Mouse (Mus musculus): ENCODE results near the gene Slc2a3.

Slc2a3 gene

DNA sequence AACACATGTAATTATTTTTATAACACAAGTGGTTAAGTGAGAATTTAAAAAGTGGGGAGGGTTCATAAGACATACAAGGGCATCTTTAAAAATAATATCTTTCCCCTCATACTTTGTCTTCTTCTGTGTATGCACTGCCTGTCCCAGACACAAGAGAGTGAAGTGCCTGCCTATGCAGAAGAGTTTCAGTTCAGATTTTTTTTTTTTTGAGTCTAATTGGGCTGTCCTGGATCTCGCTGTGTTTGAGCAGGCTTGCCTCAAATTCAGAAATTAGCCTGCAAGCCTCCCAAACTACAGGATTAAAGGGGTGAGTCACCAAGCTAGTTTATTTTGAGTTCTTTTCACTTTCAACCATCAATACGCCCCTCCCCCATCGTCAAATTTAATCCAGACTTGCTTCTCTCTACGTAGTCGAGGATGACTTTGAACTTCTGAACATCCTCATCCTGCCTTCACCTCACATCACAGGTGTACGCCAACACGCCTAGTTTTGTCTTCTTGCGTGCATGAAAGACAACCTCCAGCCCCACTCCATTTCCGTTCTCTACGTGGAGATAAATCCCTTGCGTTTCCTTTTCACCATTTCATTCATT, 8.7 kb upstream of the Slc2a3 start:
- WGBS: 1% methylated on average over 11 of the region's 11 CpGs

DNA sequence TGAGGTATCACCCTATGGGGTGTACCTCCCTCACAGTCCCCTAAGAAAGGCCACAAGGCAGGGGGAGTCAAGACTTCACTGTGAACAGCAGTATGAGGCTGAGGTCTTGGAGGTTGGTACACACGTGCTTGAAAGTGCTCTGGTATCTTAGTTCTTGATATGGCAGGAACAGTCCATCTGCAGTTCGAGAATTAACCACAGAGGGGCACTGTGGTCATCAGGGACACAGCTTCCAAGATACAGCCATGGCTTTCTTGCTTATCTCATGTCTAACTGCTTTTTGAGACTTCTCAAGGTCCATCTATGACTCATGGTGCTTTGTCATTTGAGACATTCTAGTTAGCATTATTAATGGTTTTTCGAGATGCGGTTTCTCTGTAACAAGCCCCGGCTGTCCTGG, 3.0 kb upstream of the Slc2a3 start:
- 27% methylated on average over 5 of the region's 5 CpGs for WGBS

DNA sequence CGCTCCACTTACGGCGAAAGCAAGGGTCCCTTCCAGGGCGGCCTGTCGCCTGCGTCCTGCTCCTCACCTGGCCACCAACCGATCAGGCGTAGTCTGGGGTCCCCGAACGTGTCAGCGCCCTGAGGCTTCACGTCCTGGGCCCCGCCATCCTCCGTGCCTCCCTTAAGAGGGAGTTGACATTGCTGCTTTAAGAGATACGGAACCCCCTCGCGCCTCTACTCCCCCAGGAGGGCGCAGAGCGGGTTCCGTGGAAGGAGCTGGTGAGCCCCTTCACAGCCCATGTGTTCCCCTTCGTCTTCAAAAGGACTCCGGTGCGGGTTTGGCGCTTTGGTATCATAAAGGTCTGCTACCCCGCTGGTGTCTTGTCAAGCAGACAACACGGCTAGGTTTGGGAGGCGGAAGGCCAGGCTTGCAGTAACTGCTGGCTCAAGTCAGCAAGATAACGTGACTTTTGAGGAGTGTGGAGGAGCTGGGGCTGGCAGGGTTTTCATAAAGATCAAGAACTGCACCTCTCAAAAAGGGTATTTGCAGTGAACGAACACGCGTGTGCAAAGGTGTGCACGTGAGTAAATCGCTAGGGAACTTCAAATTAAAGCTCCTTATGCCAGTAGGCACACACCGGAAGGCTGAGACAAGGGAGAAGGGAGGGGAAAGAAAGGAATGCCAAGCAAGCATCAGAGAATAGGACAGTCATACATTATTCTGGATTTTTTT, 518 bp upstream of the Slc2a3 start:
- 2% methylated on average over 34 of the region's 34 CpGs for WGBS

- 22% methylated on average over 10 of the region's 10 CpGs for WGBS
Observed at GRCm38 (mm10) chr6:122800640-122801300, 670 bp downstream of the Slc2a3 start.

- 47% methylated on average over 8 of the region's 8 CpGs for WGBS
Observed at GRCm38 (mm10) chr6:122795254-122795935, 6.0 kb downstream of the Slc2a3 start.

GRCm38 (mm10) chr6:122786275-122786674, 15.2 kb downstream of the Slc2a3 start:
- WGBS: 18% methylated on average over 5 of the region's 5 CpGs

DNA sequence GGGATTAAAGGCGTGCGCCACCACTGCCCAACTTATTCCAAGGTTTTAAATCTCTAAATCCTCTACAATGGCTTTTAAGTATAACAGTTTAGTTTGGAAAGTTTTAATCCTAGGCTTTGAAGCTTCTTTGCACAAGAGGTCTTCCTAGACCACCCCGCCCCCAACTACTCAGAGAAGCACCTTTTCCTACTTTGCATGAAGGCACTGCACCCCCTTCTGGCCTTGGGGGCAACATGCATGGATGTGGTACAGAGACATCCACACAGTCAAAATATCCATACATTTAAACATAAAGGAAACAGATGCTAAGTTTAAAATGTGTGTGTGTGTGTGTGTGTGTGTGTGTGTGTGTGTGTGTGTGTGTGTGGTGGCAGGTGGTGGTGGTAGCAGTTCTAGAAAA, 16.6 kb downstream of the Slc2a3 start:
- WGBS: 98% methylated on average over 3 of the region's 3 CpGs

- WGBS: 80% methylated on average over 3 of the region's 3 CpGs
Observed at GRCm38 (mm10) chr6:122782164-122782563, 19.3 kb downstream of the Slc2a3 start.

GRCm38 (mm10) chr6:122781167-122781566, 20.3 kb downstream of the Slc2a3 start:
- WGBS: 90% methylated on average over 4 of the region's 4 CpGs

- WGBS: 72% methylated on average over 1 of the region's 1 CpGs
Observed at GRCm38 (mm10) chr6:122779916-122780315, 21.5 kb downstream of the Slc2a3 start.

GRCm38 (mm10) chr6:122776040-122776439, 25.4 kb downstream of the Slc2a3 start:
- 66% methylated on average over 7 of the region's 7 CpGs for WGBS

DNA sequence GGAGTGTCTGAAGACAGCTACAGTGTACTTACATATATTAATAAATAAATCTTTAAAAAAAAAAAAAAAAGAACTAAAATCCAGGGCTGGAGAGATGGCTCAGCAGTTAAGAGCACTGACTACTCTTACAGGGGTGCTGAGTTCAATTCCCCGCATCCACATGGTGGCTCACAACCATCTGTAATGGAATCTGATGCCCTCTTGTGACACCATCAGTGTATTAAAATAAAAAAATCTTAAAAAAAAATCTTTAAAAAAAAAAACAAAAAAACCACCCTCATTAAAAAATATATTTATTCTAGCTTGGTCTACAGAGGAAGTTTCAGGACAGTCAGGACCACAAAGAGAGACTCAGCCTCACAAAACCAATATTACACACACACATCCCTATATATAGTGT, 27.1 kb downstream of the Slc2a3 start:
- 93% methylated on average over 1 of the region's 1 CpGs for WGBS

DNA sequence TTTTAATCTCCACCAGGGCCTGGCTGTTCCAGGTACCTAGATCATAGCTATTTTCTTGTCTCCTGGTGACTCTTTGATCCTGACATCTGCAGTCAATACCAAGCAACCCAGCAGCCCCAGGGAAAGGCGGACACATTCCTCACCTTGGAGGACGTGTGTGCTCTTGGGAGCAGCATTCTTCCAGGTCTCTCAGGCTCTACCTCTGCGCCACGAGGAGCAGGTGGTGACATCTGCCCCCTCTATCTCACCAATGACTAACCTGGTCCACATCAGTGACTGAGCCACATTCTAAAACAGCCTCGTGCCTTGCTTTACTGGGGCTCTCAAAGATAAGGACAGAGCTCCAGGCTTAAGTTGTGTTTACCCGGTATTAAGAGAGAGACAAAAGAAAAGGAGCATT, 28.7 kb downstream of the Slc2a3 start:
- 77% methylated on average over 6 of the region's 6 CpGs for WGBS

GRCm38 (mm10) chr6:122770760-122771315, 30.6 kb downstream of the Slc2a3 start:
- 68% methylated on average over 11 of the region's 11 CpGs for WGBS

GRCm38 (mm10) chr6:122769771-122770759, 31.4 kb downstream of the Slc2a3 start:
- 46% methylated on average over 10 of the region's 10 CpGs for WGBS

GRCm38 (mm10) chr6:122768256-122768655, 33.2 kb downstream of the Slc2a3 start:
- 77% methylated on average over 5 of the region's 5 CpGs for WGBS

- 71% methylated on average over 3 of the region's 3 CpGs for WGBS
Observed at GRCm38 (mm10) chr6:122767012-122767411, 34.4 kb downstream of the Slc2a3 start.

- WGBS: 36% methylated on average over 5 of the region's 5 CpGs
Observed at GRCm38 (mm10) chr6:122766145-122766968, 35.1 kb downstream of the Slc2a3 start.

- 17% methylated on average over 9 of the region's 9 CpGs for WGBS
Observed at GRCm38 (mm10) chr6:122765298-122765956, 36.0 kb downstream of the Slc2a3 start.

Measured in cerebral cortex, adult 2 months (tissue).